Mouse (Mus musculus) E14TG2a.4 (cell line): ENCODE results near the gene Myo9b.
A peak's percentile ranks its signal among the peaks of the same experiment; 100 is the strongest.
"Not testable (repeated sequence)": the region's sequence is repeated elsewhere in the genome, so short reads cannot be mapped to it uniquely, and the experiment has no call there.

Source experiments
- H3K27me3 ChIP-seq: 2 replicates; pipeline ENCODE4 v1.6.1; 2014; ENCODE audit warnings: low read length, control low read depth; ENCODE audit not compliant: insufficient read depth
- H3K36me3 ChIP-seq: 2 replicates; pipeline ENCODE4 v1.6.1; 2014; ENCODE audit warnings: low read length, control low read depth; ENCODE audit not compliant: insufficient read depth
- H3K4me1 ChIP-seq: replicated peaks from 2 replicates; pipeline ENCODE4 v1.6.1; 2014; ENCODE audit warnings: low read depth, low read length, control low read depth
- H3K4me3 ChIP-seq: replicated peaks from 2 replicates; pipeline ENCODE4 v1.5.1; 2014; ENCODE audit warnings: mild to moderate bottlenecking, low read length
- H3K9me3 ChIP-seq: 2 replicates; pipeline ENCODE4 v1.6.1; 2014; ENCODE audit warnings: low read length, control low read depth
- CTCF ChIP-seq: conservative IDR thresholded peaks from 2 replicates; pipeline ENCODE4 v1.5.1; 2014; ENCODE audit warnings: low read length
- NANOG ChIP-seq: IDR thresholded peaks from 2 replicates; pipeline ENCODE4 v1.6.1; 2014; ENCODE audit warnings: borderline replicate concordance, low read length, mixed read lengths
- POU5F1 ChIP-seq: IDR thresholded peaks from 2 replicates; pipeline ENCODE4 v1.6.1; 2014; ENCODE audit warnings: low read length, borderline replicate concordance

Myo9b gene

DNA sequence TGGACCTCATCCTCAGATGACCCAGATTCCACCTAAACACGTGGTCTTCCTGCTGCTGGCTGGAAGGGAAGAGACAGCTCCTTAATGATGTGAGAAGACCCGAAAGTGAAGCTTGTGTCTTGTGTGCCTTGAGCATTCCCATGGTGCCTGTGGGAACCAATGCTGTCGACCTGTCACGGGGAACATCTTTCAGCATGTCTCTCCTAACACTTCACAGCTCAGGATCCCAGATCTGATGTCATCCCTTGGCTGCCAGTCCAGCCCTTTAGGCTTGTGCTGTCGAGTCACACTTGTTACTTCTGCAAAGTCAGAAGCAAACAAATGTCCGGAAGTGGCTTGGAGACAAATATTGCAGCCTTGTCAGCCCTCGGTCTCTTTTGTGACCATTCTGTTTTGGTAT, 16.6 kb downstream of the Myo9b start:
- TF ChIP-seq POU5F1 (no peak), CTCF (no peak), NANOG (no peak)
- Histone ChIP-seq H3K27me3 (no peaks in the 10 kb centered on the region), H3K36me3 (peaks cover 46% of the 10 kb centered on the region)

DNA sequence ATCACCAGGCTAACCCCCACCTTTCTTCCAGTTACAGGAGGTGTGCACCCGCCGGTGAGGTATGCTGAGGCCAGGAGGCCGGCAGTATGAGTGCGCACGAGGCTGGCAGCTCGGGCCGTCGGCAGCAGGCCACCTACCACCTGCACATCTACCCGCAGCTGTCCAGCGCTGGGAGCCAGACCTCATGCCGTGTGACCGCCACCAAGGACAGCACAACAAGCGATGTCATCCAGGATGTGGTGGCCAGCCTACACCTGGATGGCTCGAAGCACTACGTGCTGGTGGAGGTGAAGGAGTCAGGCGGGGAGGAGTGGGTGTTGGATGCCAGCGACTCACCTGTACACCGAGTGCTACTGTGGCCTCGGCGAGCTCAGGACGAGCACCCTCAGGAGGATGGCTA, 17.7 kb downstream of the Myo9b start:
- peaks cover 23% of the 10 kb centered on the region for H3K4me1 ChIP-seq
- H3K27me3 ChIP-seq: no peaks in the 10 kb centered on the region
- H3K4me3 ChIP-seq: peak overlapping the region; percentile 66
- no peaks in the 10 kb centered on the region for H3K9me3 ChIP-seq
- H3K36me3 ChIP-seq: peaks cover 53% of the 10 kb centered on the region
- no peak for TF ChIP-seq CTCF
- TF ChIP-seq NANOG: no peak
- TF ChIP-seq POU5F1: no peak

More for the DNA sequence above, 16.6 kb downstream of the Myo9b start:
- Histone ChIP-seq H3K4me3 (no peak overlapping the region), H3K9me3 (no peaks in the 10 kb centered on the region), H3K4me1 (peaks cover 30% of the 10 kb centered on the region)

DNA sequence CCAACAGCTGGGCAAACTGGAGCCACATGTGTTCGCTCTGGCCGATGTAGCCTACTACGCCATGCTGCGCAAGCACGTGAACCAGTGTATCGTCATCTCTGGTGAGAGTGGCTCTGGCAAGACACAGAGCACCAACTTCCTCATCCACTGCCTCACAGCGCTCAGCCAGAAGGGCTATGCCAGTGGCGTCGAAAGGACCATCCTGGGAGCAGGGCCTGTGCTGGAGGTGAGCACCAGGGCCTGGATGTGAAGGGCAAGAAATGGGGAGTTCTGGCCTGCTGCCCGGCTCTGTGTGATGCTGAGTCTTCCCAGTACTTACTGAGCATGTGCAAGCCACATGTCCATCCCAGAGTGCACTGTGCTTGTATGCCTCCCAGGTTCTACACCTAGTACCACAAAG, 18.4 kb downstream of the Myo9b start:
- no peaks in the 10 kb centered on the region for H3K27me3 ChIP-seq
- peaks cover 16% of the 10 kb centered on the region for H3K4me1 ChIP-seq
- TF ChIP-seq POU5F1 (no peak), NANOG (no peak), CTCF (no peak)

DNA sequence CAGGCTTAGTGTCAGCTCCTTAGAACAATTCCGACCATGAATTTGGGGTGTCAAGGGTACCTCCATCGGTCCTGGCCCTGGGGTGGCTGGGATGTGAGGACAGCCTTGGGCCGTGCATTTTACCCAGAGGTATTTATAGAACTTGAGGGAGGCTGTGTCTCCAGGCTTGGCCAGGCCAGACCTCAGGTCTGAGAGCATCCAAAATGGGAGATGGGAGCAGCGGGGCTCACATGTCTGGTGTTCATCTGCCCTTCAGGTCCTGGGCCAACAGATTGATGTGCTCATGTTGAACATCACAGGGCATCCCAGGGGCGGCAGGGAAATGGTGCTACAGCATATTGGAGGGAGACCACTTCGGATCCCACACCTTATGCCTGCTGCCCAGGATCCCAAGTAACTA, 18.8 kb downstream of the Myo9b start:
- Histone ChIP-seq H3K4me3 (no peak overlapping the region), H3K36me3 (peaks cover 63% of the 10 kb centered on the region), H3K9me3 (no peaks in the 10 kb centered on the region), H3K27me3 (no peaks in the 10 kb centered on the region), H3K4me1 (peaks cover 14% of the 10 kb centered on the region)
- no peak for TF ChIP-seq CTCF

More for the DNA sequence above, 18.4 kb downstream of the Myo9b start:
- Histone ChIP-seq H3K4me3 (peak overlapping the region; percentile 66; the same call in 1 of the 2 replicates), H3K9me3 (no peaks in the 10 kb centered on the region), H3K36me3 (peaks cover 59% of the 10 kb centered on the region)

DNA sequence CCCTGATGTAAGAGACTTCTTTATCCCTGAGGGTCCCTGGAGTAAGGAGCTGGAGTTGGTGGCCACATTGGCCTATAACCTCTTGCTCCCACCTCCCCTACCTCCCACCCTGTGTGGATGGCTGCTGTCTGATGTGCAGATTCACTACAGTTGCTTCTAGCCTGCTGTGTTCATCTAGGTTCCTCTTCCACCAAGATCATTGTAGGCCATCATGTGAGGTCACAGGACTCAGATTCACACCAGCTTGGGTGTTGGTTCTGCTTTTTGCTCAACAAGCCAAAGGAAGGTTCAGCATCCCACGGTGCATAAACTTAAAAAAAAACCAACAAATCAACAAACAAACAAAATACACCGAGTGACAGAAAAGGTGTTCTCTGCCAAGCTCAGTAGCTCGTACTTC, 21.4 kb downstream of the Myo9b start:
- Histone ChIP-seq H3K4me1 (peaks cover 14% of the 10 kb centered on the region), H3K36me3 (peaks cover 82% of the 10 kb centered on the region)
- not testable (repeated sequence) for H3K4me3 ChIP-seq, H3K27me3 ChIP-seq, H3K9me3 ChIP-seq

DNA sequence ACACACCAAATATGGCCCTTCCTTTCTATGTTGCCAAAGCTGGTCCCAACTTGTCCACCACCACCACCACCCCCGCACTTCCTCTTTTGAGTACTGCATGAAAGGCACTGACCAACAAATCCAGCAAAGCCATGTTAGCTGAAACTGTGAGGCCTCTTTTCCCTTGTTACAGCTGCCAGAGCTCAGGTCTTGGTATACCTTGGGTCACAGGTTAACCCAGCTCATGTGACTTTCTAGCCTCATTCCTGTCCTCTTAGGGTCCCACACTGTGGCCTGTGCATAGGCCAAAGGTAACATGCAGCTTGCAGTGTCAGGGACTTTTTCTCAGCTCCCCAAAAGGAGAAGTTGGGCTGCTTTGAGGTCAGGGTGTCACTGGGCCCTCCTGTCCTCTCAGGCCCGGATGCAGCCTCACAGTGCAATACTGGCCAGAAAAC, 23.7 kb downstream of the Myo9b start:
- Histone ChIP-seq H3K4me3 (no peak overlapping the region), H3K36me3 (peaks cover 77% of the 10 kb centered on the region), H3K4me1 (no peaks in the 10 kb centered on the region), H3K27me3 (no peaks in the 10 kb centered on the region), H3K9me3 (no peaks in the 10 kb centered on the region)
- TF ChIP-seq CTCF (no peak), NANOG (no peak), POU5F1 (no peak)

DNA sequence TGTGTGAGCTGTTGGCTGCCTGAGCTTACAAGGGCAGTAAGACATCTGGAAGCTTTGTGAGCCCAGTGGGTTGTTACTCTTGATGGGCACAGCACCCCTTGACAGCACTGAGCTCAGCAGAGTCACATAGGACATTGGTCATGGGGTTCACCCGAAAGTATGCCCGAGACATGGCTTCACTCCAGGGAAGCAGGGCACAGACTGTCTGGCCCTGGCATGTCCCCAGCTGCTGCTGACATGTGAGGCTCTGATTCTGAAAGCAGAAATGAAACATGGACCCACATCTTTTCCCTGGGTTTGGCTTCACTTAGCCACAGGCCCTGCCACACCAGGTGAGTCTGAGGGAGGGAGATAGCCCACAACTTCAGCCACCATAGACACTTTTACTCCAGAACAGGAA, 24.3 kb downstream of the Myo9b start:
- Histone ChIP-seq H3K36me3 (peaks cover 74% of the 10 kb centered on the region), H3K27me3 (no peaks in the 10 kb centered on the region), H3K4me1 (no peaks in the 10 kb centered on the region), H3K4me3 (no peak overlapping the region), H3K9me3 (no peaks in the 10 kb centered on the region)
- no peak for TF ChIP-seq CTCF
- no peak for TF ChIP-seq NANOG
- no peak for TF ChIP-seq POU5F1

DNA sequence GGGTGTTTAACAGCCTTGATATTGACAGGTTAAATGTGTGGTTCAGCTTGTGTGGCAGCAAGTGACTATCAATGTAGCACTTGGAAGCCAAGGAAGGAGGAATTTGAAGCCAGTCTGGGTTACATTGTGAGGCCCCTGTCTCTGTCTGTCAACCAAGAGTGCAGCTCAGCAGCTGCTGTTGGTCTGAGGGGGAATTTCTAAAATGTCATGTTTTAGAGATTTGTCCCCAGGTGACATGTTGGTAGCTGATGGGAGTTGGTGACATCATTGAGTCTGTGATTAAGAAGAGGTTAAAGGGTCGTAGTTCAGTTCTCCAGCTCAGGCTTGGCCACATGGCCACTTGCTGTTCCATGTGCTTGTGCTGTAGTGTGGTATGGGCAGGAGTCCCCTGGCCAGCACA, 24.9 kb downstream of the Myo9b start:
- H3K4me3 ChIP-seq: no peak overlapping the region
- H3K27me3 ChIP-seq: no peaks in the 10 kb centered on the region
- no peak for TF ChIP-seq POU5F1
- TF ChIP-seq NANOG: no peak
- no peak for TF ChIP-seq CTCF
- H3K4me1 ChIP-seq: no peaks in the 10 kb centered on the region
- H3K36me3 ChIP-seq: peaks cover 75% of the 10 kb centered on the region
- H3K9me3 ChIP-seq: 0 out of 2 replicates have a peak, but pooled peaks cover 3% of the 10 kb centered on the region

DNA sequence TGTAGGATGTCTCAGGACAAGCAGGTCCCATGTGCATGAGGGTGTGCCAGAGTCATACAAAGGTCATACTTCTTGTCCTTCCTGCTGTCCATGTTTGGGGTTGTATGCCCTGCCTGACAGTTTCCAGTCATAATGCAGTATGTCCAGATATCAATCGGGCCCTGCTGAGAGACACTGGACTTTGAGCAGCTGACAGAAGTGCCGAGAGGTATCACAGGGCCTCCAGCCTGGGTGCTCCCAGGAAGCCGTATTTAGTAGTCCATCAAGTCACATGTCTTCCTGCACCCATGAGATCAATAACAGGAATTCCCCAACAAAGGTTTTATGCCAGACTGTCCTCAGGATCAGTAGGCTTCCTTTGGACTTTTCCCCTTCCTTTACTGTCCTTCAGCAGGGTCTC, 27.2 kb downstream of the Myo9b start:
- H3K36me3 ChIP-seq: peaks cover 72% of the 10 kb centered on the region
- 0 out of 2 replicates have a peak, but pooled peaks cover 3% of the 10 kb centered on the region for H3K9me3 ChIP-seq
- H3K4me3 ChIP-seq: no peak overlapping the region
- no peak for TF ChIP-seq NANOG
- no peak for TF ChIP-seq POU5F1
- H3K27me3 ChIP-seq: no peaks in the 10 kb centered on the region
- H3K4me1 ChIP-seq: no peaks in the 10 kb centered on the region
